Mouse (Mus musculus) heart, adult 2 months (tissue): ENCODE measurements around the gene Madd. TPM values are rescaled to one million over a fixed set of nuclear protein-coding genes. Genes with fewer than 3 reads are reported as not detected.
A peak's percentile ranks its signal among the peaks of the same experiment; 100 is the strongest.

Experiments
- DNase-seq, 2 experiments: peaks; one replicate each; pipeline ENCODE4 v3.0.0; 2021
- H3K27ac ChIP-seq: fragments of 200-600 bp; 2 replicates; pipeline ENCODE4 v1.8.1; 2022
- H3K27me3 ChIP-seq: fragments of 200-500 bp; 2 replicates; pipeline ENCODE4 v1.6.1; 2012; ENCODE audit warnings: mild to moderate bottlenecking, low read length, inconsistent platforms, mixed read lengths; ENCODE audit not compliant: control insufficient read depth, insufficient read depth
- H3K36me3 ChIP-seq: fragments of 200-500 bp; 2 replicates; pipeline ENCODE4 v1.6.1; 2012; ENCODE audit warnings: low read length, inconsistent platforms; ENCODE audit not compliant: control insufficient read depth, insufficient read depth
- H3K4me1 ChIP-seq: fragments of 200-500 bp; 2 replicates; pipeline ENCODE4 v1.6.1; 2011; ENCODE audit warnings: low read length; ENCODE audit not compliant: control insufficient read depth, insufficient read depth
- H3K4me3 ChIP-seq: fragments of 200-600 bp; 2 replicates; pipeline ENCODE4 v1.8.1; 2022
- H3K79me2 ChIP-seq: fragments of 200-500 bp; replicated peaks from 2 replicates; pipeline ENCODE4 v1.6.1; 2012; ENCODE audit warnings: mild to moderate bottlenecking, inconsistent platforms, low read length, moderate library complexity, mixed read lengths; ENCODE audit not compliant: control insufficient read depth, insufficient read depth
- H3K9ac ChIP-seq: fragments of 200-500 bp; 2 replicates; pipeline ENCODE4 v1.6.1; 2012; ENCODE audit warnings: low read depth, mild to moderate bottlenecking, control low read depth, inconsistent platforms, low read length, mixed read lengths
- CTCF ChIP-seq: fragments of 200-600 bp; IDR thresholded peaks from 2 replicates; pipeline ENCODE4 v1.8.1; 2022; ENCODE audit warnings: antibody characterized with exemption, mild to moderate bottlenecking, moderate library complexity
- EP300 ChIP-seq: fragments of 200-500 bp; IDR thresholded peaks from 2 replicates; pipeline ENCODE4 v1.6.1; 2011; ENCODE audit warnings: low read depth, low read length, control low read depth; ENCODE audit not compliant: insufficient read depth
- POLR2A ChIP-seq: fragments of 200-500 bp; IDR thresholded peaks from 2 replicates; pipeline ENCODE4 v1.6.1; 2011; ENCODE audit warnings: mild to moderate bottlenecking, low read depth, low read length, control low read depth; ENCODE audit not compliant: insufficient read depth
- WGBS: fragments of 180-500 bp; shearing (Covaris S2); methylation state at CpG from one replicate; pipeline ENCODE4 v1.1.7; 2018; 5-methylcytosine and 5-hydroxymethylcytosine counted together
- intact Hi-C: fragments of 180-260 bp; cut with DNase I; formaldehyde crosslinking; loops from one replicate; pipeline ENCODE4 v1.15.1; 2025
- long read RNA-seq: library from polyadenylated mRNA; stranded (forward); transcript quantifications from one replicate; pipeline ENCODE4 v2.0.0, GENCODE M21; 2021
- polyA plus RNA-seq: library from polyadenylated mRNA; depleted of rRNA; stranded (reverse); fragments of >200 nt; gene quantifications from 2 replicates; pipeline ENCODE4 v1.2.3, GENCODE M21; 2012; rRNA removed
- total RNA-seq, 2 experiments: library from RNA; stranded (reverse); gene quantifications; 2 replicates each; pipeline ENCODE4 v1.2.3; 2021

The Madd gene
- total RNA-seq (1 to 10 TPM; 4.7 to 8.5 TPM), polyA plus RNA-seq (6.1 and 8.6 TPM in 2 replicates)
- long read RNA-seq, partial matches to known transcripts: 0 of 2 reads
- long read RNA-seq, other reads (novel, unspliced or antisense): 2 of 2 reads

DNA sequence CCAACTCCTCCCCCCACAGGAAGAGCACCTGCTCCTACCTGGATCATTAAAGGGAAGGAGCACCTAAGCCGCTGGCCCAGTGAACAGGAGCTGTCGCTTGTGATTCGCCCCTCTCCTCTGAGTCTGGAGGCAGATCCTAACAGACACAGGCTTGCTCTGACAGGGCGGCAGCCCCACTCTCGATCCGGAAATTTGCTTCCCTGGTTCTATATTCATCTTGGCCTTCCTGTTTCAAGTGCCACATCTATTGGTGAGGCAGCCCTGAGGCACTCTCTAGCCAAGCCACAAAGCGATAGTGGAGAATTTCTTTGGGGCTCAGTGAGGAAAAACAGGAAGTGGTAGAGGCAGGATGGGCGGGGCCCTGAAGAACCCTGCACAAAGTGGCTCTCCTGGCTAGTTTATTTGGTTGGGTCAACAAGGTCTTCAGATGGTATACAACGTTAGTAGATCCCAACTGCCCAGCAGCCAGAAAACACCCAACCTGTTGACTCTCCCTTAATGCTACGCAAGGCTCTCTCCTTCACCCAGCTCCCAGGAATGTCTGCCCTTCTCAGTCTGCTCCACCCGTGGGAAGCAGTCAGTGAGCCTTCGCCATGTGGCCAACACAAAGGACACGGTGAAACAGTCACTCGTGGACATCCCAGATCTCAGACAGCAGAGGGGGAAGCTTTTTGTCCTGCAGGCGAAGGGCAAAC, at the start of gene Madd:
Gene Madd, minus strand, starts transcription at position 127 of the 695 bp plus-strand sequence.
- intact Hi-C loops: no loop called here
- H3K4me3 ChIP-seq: peak within 1 kb of the TSS; percentile 78
- 53% methylated on average over 15 of the region's 15 CpGs for WGBS
- no peaks in the 10 kb centered on the region for H3K27me3 ChIP-seq
- H3K4me1 ChIP-seq: peaks cover 10% of the 10 kb centered on the region
- no peaks in the 10 kb centered on the region for H3K79me2 ChIP-seq
- peak within 1 kb of the TSS; percentile 82 for H3K9ac ChIP-seq
- H3K36me3 ChIP-seq: no peaks in the 10 kb centered on the region
- DNase-seq: peak; percentile 55 to 75
- TF ChIP-seq POLR2A (no peak), EP300 (no peak), CTCF (no peak)
- H3K27ac ChIP-seq: peak within 1 kb of the TSS; percentile 75

DNA sequence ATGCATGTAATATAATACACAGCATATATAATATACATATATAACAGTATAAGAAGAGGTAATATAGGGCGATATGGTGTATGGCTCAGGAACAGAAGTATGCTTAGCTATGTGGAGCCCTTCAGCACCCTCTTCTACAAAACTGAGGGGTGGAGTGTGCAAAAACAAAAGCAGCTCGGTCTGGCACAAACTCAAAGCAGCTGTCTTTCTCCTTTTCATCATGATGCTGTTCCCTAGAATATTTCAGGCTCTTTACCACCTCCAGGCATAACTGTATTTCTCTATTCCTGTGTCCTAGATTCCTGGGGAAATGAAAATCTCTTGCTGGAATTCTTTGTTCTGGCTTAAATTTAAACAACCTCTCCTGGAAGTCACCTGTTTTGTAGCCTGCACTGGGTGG, 46.1 kb upstream of the Madd start:
- WGBS: 86% methylated on average over 2 of the region's 2 CpGs
- Histone ChIP-seq H3K36me3 (no peaks in the 10 kb centered on the region), H3K27me3 (no peaks in the 10 kb centered on the region), H3K79me2 (no peaks in the 10 kb centered on the region), H3K9ac (no peak overlapping the region), H3K27ac (no peak overlapping the region), H3K4me1 (no peaks in the 10 kb centered on the region), H3K4me3 (no peak overlapping the region)
- no peak for DNase-seq
- TF ChIP-seq EP300: no peak
- TF ChIP-seq CTCF: no peak
- TF ChIP-seq POLR2A: no peak
- intact Hi-C loops: no loop called here

DNA sequence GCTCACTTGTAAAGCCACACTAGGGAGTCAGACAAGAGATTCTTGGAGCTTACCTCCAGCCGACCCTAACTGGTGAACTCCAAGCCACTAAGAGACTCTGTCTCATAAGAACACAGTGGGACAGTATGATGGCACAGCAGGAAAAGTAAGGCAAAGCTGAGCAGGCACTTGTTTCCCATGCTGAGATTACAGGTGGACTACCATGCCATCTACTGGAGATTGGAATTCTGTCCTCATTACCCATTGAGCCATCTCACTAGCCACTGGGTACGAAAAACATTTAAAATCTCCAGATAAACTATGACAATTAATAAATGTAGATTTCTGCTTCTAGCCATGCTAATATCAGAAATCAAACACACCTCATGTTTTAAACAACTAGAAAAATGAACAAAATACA, 40.0 kb upstream of the Madd start:
- H3K4me3 ChIP-seq: no peak overlapping the region
- WGBS: 77% methylated on average over 2 of the region's 2 CpGs
- intact Hi-C loops: loop anchor here (5.0 kb wide), 1 partner anchor 106 kb away; the partner anchor contains the start of gene Mybpc3
- TF ChIP-seq CTCF (peak; percentile 57), POLR2A (no peak)
- no peaks in the 10 kb centered on the region for H3K79me2 ChIP-seq
- DNase-seq: no peak
- no peak overlapping the region for H3K27ac ChIP-seq
- H3K4me1 ChIP-seq: no peaks in the 10 kb centered on the region
- H3K27me3 ChIP-seq: no peaks in the 10 kb centered on the region
- no peak overlapping the region for H3K9ac ChIP-seq
- H3K36me3 ChIP-seq: no peaks in the 10 kb centered on the region

DNA sequence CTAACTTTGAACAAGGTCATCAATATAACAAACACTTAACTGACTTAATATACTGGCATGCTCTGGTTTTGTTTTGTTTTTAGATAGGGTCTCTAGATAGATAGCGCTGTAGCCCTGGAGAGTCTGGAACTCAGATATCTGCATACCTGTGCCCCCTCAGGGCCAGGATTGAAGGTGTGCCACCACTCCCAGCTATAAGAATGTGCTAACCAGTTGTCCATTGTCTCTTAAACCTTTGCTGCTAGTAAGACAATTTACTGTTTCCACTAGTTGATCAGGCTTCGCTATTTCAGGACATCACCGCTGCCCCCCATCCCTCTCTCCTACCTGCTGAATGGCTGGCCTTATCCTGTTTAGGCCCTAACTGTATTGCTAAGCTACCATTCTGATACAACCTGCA, 36.9 kb upstream of the Madd start:
- Histone ChIP-seq H3K4me1 (no peaks in the 10 kb centered on the region), H3K27me3 (no peaks in the 10 kb centered on the region), H3K4me3 (no peak overlapping the region), H3K79me2 (no peaks in the 10 kb centered on the region), H3K9ac (no peak overlapping the region), H3K27ac (no peak overlapping the region), H3K36me3 (no peaks in the 10 kb centered on the region)
- intact Hi-C loops: loop anchor here (5.0 kb wide), 1 partner anchor 103 kb away; the partner anchor contains the start of gene Mybpc3
- WGBS: 94% methylated on average over 3 of the region's 3 CpGs
- no peak for DNase-seq
- TF ChIP-seq POLR2A (no peak), CTCF (no peak), EP300 (no peak)

DNA sequence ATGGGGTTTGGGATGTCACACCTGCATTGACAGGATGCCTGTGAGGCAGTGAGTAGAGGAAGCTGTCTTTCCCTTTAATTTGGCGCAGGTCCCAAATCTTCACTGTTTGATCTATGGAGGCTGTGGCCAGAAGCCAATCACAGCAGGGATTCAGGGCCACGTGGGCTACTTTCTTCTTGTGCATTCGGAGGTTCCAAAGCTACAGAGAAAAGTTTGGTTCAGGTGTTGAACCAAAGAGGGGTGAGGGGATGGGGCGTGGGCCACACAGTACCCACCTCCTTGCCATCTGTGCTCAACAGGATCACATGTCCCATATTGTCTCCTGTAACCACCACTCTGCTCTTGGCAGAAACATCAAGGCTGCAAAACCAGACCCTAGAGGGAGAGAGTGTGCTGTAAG, 33.4 kb upstream of the Madd start:
- TF ChIP-seq EP300: no peak
- no peak for TF ChIP-seq POLR2A
- no peak for TF ChIP-seq CTCF
- Histone ChIP-seq H3K27ac (no peak overlapping the region), H3K36me3 (no peaks in the 10 kb centered on the region), H3K79me2 (no peaks in the 10 kb centered on the region), H3K9ac (no peak overlapping the region), H3K4me3 (no peak overlapping the region), H3K27me3 (no peaks in the 10 kb centered on the region), H3K4me1 (no peaks in the 10 kb centered on the region)
- intact Hi-C loops: no loop called here
- WGBS: 63% methylated on average over 4 of the region's 4 CpGs
- no peak for DNase-seq

DNA sequence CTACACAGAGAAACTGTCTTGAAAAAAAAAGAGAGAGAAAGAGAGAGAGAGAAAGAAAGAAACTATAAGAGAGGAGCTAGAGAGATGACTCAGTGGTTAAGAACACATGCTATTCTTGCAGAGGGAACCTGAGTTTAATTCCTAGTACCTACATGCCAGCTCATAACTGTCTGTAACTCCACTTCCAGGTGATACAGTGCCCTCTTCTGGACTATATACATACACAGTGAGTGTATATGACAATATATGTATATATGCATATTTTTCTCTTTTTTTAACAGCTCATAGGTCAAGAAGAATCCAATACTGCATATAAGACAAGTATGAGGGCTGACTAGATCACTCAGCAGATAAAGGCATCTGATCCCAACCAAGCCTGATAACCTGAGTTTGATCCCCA, 29.7 kb upstream of the Madd start:
- no peak overlapping the region for H3K4me3 ChIP-seq
- intact Hi-C loops: no loop called here
- no peak overlapping the region for H3K9ac ChIP-seq
- H3K27ac ChIP-seq: no peak overlapping the region
- H3K27me3 ChIP-seq: no peaks in the 10 kb centered on the region
- DNase-seq: no peak
- no peaks in the 10 kb centered on the region for H3K79me2 ChIP-seq
- H3K4me1 ChIP-seq: no peaks in the 10 kb centered on the region
- H3K36me3 ChIP-seq: peaks cover 2% of the 10 kb centered on the region; the same call in 1 of the 2 replicates
- TF ChIP-seq EP300 (no peak), CTCF (peak; percentile 38), POLR2A (no peak)
